Mouse (Mus musculus): ENCODE measurements around the gene Rab44.

Rab44 gene

GRCm38 (mm10) chr17:29188989-29189388 is 75.0 kb downstream of the Rab44 start:
- intact Hi-C loops (cut with DNase I), result loop anchor here (5.0 kb wide), 1 partner anchor 43 kb away; no protein-coding TSS in a partner anchor

GRCm38 (mm10) chr17:29195579-29195978 is 81.6 kb downstream of the Rab44 start:
- intact Hi-C loops (cut with DNase I), result no loop called here

Measured in adrenal gland (tissue).